Mouse (Mus musculus): Measurements from ENCODE around the gene Irf7.

DNA sequence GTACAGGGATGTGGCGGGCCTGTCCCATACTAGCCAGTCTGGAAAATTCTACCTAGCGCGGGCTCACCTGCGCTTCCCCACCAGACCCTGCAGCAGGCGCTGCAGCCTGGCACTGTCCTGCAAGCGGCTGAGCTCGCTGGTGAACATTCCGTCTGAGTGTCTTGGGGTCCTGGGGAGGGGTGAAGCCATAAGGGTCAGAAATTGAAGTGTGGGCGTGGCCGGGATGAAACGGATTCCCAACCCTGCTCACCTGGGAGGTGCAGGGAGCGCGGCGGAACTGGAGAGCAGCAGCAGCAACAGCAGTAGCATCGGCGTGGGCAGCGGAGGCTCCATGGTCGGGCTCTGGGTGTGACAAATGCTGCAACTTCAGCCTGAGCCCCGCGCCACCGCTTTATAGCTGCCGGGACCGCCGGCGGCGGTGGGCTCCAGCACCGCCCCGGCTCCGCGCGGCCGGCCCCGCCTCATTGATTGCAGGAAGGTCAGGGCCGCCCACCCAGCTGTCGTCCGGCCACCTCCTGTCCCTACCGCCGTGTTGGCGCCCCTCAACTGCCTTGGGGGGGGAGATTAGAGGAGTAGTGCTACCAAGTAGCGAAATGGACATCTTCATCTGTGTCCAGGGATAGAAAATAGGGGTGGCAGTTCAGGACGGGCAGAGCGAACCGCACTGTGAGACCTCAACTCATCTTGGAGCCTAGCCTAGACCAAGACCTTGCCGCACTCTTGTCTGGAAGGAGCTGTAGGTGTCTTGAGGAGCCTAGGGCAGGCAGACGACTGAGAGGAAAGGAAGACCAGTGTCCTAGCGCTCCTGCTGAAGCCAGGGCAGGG is 12.7 kb upstream of the Irf7 start, which contains the start of gene Sct:
- TF ChIP-seq POLR2A (IDR thresholded peaks at IDR 0.05; ENCODE audit: low read depth, low read length) = no peak
- 0 out of 2 replicates have a peak, but pooled peaks have one; percentile 28 for TF ChIP-seq CTCF (IDR thresholded peaks at IDR 0.05; ENCODE audit: borderline replicate concordance, insufficient read depth, low read length)
